Mouse (Mus musculus) MEL (cell line): ENCODE data around the gene Hnrnpa1. TPM values are rescaled to one million over a fixed set of nuclear protein-coding genes. Genes with fewer than 3 reads are reported as not detected.

Experiments used
- DNase-seq: peaks from one replicate; pipeline ENCODE4 v3.0.0; 2011; ENCODE audit warnings: low read depth, low spot score
- H3K27ac ChIP-seq: 2 replicates; pipeline ENCODE4 v1.5.1; 2012; ENCODE audit warnings: low read depth, mild to moderate bottlenecking, control low read depth, low read length, moderate library complexity; ENCODE audit not compliant: control insufficient read depth
- H3K27me3 ChIP-seq, 2 experiments: fragments of 150-350 bp in 1 of 2; sonication (generic) in 1 of 2; 2 replicates each; pipeline ENCODE4 v1.6.1; 2012; ENCODE audit warnings: low read length in 2 of 2, mild to moderate bottlenecking in 2 of 2, improper control_type of control experiment in 1 of 2, moderate library complexity in 1 of 2; ENCODE audit not compliant: insufficient read depth in 2 of 2, control insufficient read depth in 1 of 2
- H3K36me3 ChIP-seq, 2 experiments: 2 replicates each; pipeline ENCODE4 v1.6.1; 2012 to 2014; ENCODE audit warnings: low read length in 2 of 2, improper control_type of control experiment in 1 of 2, inconsistent platforms in 1 of 2, mild to moderate bottlenecking in 1 of 2; ENCODE audit not compliant: insufficient read depth in 2 of 2, control insufficient read depth in 1 of 2
- H3K4me1 ChIP-seq, 2 experiments: fragments of 150-350 bp in 1 of 2; sonication (generic) in 1 of 2; 2 replicates each; pipeline ENCODE4 v1.6.1; 2012; ENCODE audit warnings: low read length in 2 of 2, improper control_type of control experiment in 1 of 2, mild to moderate bottlenecking in 1 of 2; ENCODE audit not compliant: insufficient read depth in 2 of 2, control insufficient read depth in 1 of 2
- H3K4me3 ChIP-seq, 2 experiments: fragments of 150-350 bp in 1 of 2; sonication (generic) in 1 of 2; 2 replicates each; pipeline ENCODE4 v1.5.1; 2012; ENCODE audit warnings: low read depth in 2 of 2, low read length in 2 of 2, mild to moderate bottlenecking in 2 of 2, moderate library complexity in 2 of 2, control low read depth in 1 of 2, improper control_type of control experiment in 1 of 2; ENCODE audit not compliant: control insufficient read depth in 1 of 2, insufficient read depth in 1 of 2
- H3K79me2 ChIP-seq: 2 replicates; pipeline ENCODE4 v1.6.1; 2012; ENCODE audit warnings: mild to moderate bottlenecking, low read length, moderate library complexity; ENCODE audit not compliant: control insufficient read depth, poor library complexity, insufficient read depth
- H3K9ac ChIP-seq: 2 replicates; pipeline ENCODE4 v1.6.1; 2012; ENCODE audit warnings: low read depth, mild to moderate bottlenecking, control low read depth, low read length, moderate library complexity; ENCODE audit not compliant: control insufficient read depth, poor library complexity, severe bottlenecking
- H3K9me3 ChIP-seq: fragments of 150-350 bp; sonication (generic); replicated peaks from 2 replicates; pipeline ENCODE4 v1.6.1; 2012; ENCODE audit warnings: mild to moderate bottlenecking, low read length, improper control_type of control experiment, moderate library complexity; ENCODE audit not compliant: insufficient read depth
- BHLHE40 ChIP-seq: IDR thresholded peaks from 2 replicates; pipeline ENCODE4 v1.6.1; 2012; ENCODE audit warnings: low read depth, mild to moderate bottlenecking, inconsistent platforms, low read length, improper control_type of control experiment, borderline replicate concordance
- CHD1 ChIP-seq: IDR thresholded peaks from 2 replicates; pipeline ENCODE4 v1.6.1; 2012; ENCODE audit warnings: low read depth, mild to moderate bottlenecking, inconsistent platforms, low read length, improper control_type of control experiment
- GATA1 ChIP-seq: IDR thresholded peaks from 2 replicates; pipeline ENCODE4 v1.6.1; 2011; ENCODE audit warnings: low read depth, low read length, improper control_type of control experiment
- KAT2A ChIP-seq: conservative IDR thresholded peaks from 2 replicates; pipeline ENCODE4 v1.6.1; 2012; ENCODE audit warnings: low read depth, low read length, improper control_type of control experiment, inconsistent platforms
- MAFK ChIP-seq: IDR thresholded peaks from 2 replicates; pipeline ENCODE4 v1.6.1; 2011; ENCODE audit warnings: low read depth, mild to moderate bottlenecking, low read length, improper control_type of control experiment, borderline replicate concordance
- MEF2A ChIP-seq: IDR thresholded peaks from 2 replicates; pipeline ENCODE4 v1.6.1; 2014; ENCODE audit warnings: low read depth, mild to moderate bottlenecking, inconsistent platforms, low read length, improper control_type of control experiment; ENCODE audit not compliant: poor library complexity, insufficient replicate concordance, severe bottlenecking; ENCODE audit errors: extremely low read depth
- MXI1 ChIP-seq: IDR thresholded peaks from 2 replicates; pipeline ENCODE4 v1.6.1; 2011; ENCODE audit warnings: mild to moderate bottlenecking, low read depth, low read length, improper control_type of control experiment
- MYB ChIP-seq: IDR thresholded peaks from 2 replicates; pipeline ENCODE4 v1.6.1; 2011; ENCODE audit warnings: mild to moderate bottlenecking, low read depth, low read length, improper control_type of control experiment
- MYC ChIP-seq: IDR thresholded peaks from 2 replicates; pipeline ENCODE4 v1.6.1; 2011; ENCODE audit warnings: low read depth, mild to moderate bottlenecking, low read length, improper control_type of control experiment, moderate library complexity
- NELFE ChIP-seq: IDR thresholded peaks from 2 replicates; pipeline ENCODE4 v1.6.1; 2011; ENCODE audit warnings: low read depth, low read length, improper control_type of control experiment
- POLR2A ChIP-seq, 2 experiments: IDR thresholded peaks; 2 replicates each; pipeline ENCODE4 v1.6.1; 2011 to 2012; ENCODE audit warnings: low read length in 2 of 2, mild to moderate bottlenecking in 2 of 2, control low read depth in 1 of 2, improper control_type of control experiment in 1 of 2, low read depth in 1 of 2, moderate library complexity in 1 of 2; ENCODE audit not compliant: control insufficient read depth in 1 of 2, insufficient read depth in 1 of 2, poor library complexity in 1 of 2
- POLR2AphosphoS2 ChIP-seq: IDR thresholded peaks from 2 replicates; pipeline ENCODE4 v1.6.1; 2011; ENCODE audit warnings: low read length, improper control_type of control experiment
- SIN3A ChIP-seq: IDR thresholded peaks from 2 replicates; pipeline ENCODE4 v1.6.1; 2012; ENCODE audit warnings: low read length, improper control_type of control experiment, inconsistent platforms
- TBP ChIP-seq: IDR thresholded peaks from 2 replicates; pipeline ENCODE4 v1.8.0; 2011; ENCODE audit warnings: low read depth, low read length, improper control_type of control experiment
- TCF12 ChIP-seq: IDR thresholded peaks from 2 replicates; pipeline ENCODE4 v1.6.1; 2014; ENCODE audit warnings: low read depth, mild to moderate bottlenecking, inconsistent platforms, low read length, improper control_type of control experiment, moderate library complexity
- UBTF ChIP-seq: IDR thresholded peaks from 2 replicates; pipeline ENCODE4 v1.6.1; 2012; ENCODE audit warnings: low read depth, mild to moderate bottlenecking, inconsistent platforms, low read length, improper control_type of control experiment, moderate library complexity, borderline replicate concordance; ENCODE audit not compliant: insufficient read depth
- USF1 ChIP-seq: IDR thresholded peaks from 2 replicates; pipeline ENCODE4 v1.6.1; 2014; ENCODE audit warnings: low read depth, mild to moderate bottlenecking, inconsistent platforms, low read length, improper control_type of control experiment, moderate library complexity
- USF2 ChIP-seq, 2 experiments: IDR thresholded peaks; 2 replicates each; pipeline ENCODE4 v1.6.1; 2011 to 2012; ENCODE audit warnings: improper control_type of control experiment in 2 of 2, low read length in 2 of 2, borderline replicate concordance in 1 of 2, inconsistent platforms in 1 of 2, low read depth in 1 of 2, mild to moderate bottlenecking in 1 of 2; ENCODE audit not compliant: insufficient read depth in 1 of 2
- ZC3H11A ChIP-seq: IDR thresholded peaks from 2 replicates; pipeline ENCODE4 v1.6.1; 2012; ENCODE audit warnings: low read depth, mild to moderate bottlenecking, inconsistent platforms, low read length, improper control_type of control experiment
- ZMIZ1 ChIP-seq: IDR thresholded peaks from 2 replicates; pipeline ENCODE4 v1.6.1; 2012; ENCODE audit warnings: low read depth, mild to moderate bottlenecking, inconsistent platforms, low read length, improper control_type of control experiment, moderate library complexity
- ZNF384 ChIP-seq: IDR thresholded peaks from 2 replicates; pipeline ENCODE4 v1.6.1; 2012; ENCODE audit warnings: low read depth, mild to moderate bottlenecking, inconsistent platforms, low read length, improper control_type of control experiment
- polyA plus RNA-seq, 2 experiments: library from polyadenylated mRNA; stranded (reverse) in 1 of 2; unstranded in 1 of 2; fragments of >175 nt in 1 of 2; fragments of >200 nt in 1 of 2; gene quantifications; 2 replicates each; pipeline versions ENCODE4 v1.2.1 to v1.2.4; 2012; ENCODE audit warnings: low replicate concordance in 2 of 2, low read depth in 1 of 2; ENCODE audit not compliant: insufficient read length in 2 of 2, insufficient read depth in 1 of 2, missing spikeins in 1 of 2
- total RNA-seq: library from RNA; depleted of rRNA; stranded (reverse); fragments of 300-350 nt; gene quantifications from 2 replicates; pipeline ENCODE4 v1.2.3, GENCODE M21; 2012

The Hnrnpa1 gene
- total and polyA plus RNA-seq, 3 experiments: 322 to 900 TPM; not detected in 1

DNA sequence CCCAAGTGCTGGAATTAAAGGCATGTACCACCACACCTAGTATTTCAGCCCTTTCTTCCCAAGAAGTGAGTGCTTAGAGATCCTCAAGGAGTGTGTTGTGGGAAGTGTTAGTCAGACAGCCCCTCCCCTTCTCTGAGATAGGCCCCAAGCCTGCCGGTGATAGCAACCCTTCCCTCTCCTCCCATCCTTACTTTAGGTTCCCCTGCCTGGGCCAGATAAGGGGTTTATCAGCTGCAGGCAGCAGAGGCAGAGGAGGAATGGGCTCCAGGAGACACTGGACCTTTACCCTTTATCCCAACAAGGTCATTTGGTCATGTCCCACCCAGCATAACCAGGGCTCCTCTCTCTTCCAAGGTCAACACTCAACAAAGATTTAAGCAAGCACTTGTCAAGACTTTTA is 11.4 kb downstream of the Hnrnpa1 start (continued):
- TF ChIP-seq MYC (0 out of 2 replicates have a peak, but pooled peaks have one; percentile 27), MXI1 (no peak), UBTF (no peak), ZNF384 (no peak), ZC3H11A (no peak), POLR2A (IDR thresholded peaks at IDR 0.05; ENCODE audit: control insufficient read depth in 1 of 2, insufficient read depth in 1 of 2, low read depth in 1 of 2, low read length in 2 of 2, poor library complexity in 1 of 2) (peak in 1 of 2 experiments; percentile 63; a peak in 2 of 4 replicates), KAT2A (no peak), GATA1 (peak; percentile 95), CHD1 (no peak), MYB (0 out of 2 replicates have a peak, but pooled peaks have one; percentile 34), TCF12 (peak; percentile 98)

DNA sequence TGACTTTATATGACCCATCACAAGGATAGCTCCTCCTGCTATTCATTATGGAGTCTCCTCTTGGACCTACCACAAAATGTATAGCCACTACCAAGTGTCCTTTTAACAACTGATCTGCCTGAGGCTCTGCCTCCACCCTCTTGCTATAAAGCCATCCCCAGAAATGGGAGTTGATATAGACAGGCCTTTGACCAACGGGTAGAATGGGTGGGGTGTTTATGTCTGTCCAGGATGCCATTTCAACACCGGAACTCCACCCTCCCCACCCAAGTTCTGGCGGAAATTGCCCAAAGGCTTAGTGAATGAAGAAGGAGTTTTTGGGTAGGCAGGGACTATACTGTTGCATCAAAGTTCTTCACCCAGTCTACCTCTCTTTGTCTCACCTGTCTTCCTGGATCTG is 12.4 kb downstream of the Hnrnpa1 start:
- Histone ChIP-seq H3K27ac (peak overlapping the region; percentile 99), H3K36me3 (peaks cover 0 to 34% of the 10 kb centered on the region in 2 experiments; a peak in 3 of 4 replicates), H3K4me3 (peak overlapping the region; percentile 88 to 91), H3K9ac (peak overlapping the region; percentile 98), H3K27me3 (no peaks in the 10 kb centered on the region), H3K4me1 (peaks cover 4 to 15% of the 10 kb centered on the region in 2 experiments), H3K79me2 (peaks cover 58% of the 10 kb centered on the region), H3K9me3 (no peaks in the 10 kb centered on the region)
- TF ChIP-seq POLR2AphosphoS2: peak; percentile 42; the same call in 1 of the 2 replicates
- TF ChIP-seq TCF12: no peak
- no peak for TF ChIP-seq MEF2A
- no peak for TF ChIP-seq MAFK
- no peak for TF ChIP-seq USF2 (IDR thresholded peaks at IDR 0.05; ENCODE audit: borderline replicate concordance in 1 of 2, insufficient read depth in 1 of 2, low read depth in 1 of 2, low read length in 2 of 2)
- TF ChIP-seq BHLHE40: no peak
- TF ChIP-seq MYB: no peak
- peak; percentile 67 for TF ChIP-seq SIN3A
- no peak for TF ChIP-seq UBTF
- peak; percentile 93 for TF ChIP-seq TBP
- TF ChIP-seq ZC3H11A: no peak
- TF ChIP-seq POLR2A (IDR thresholded peaks at IDR 0.05; ENCODE audit: control insufficient read depth in 1 of 2, insufficient read depth in 1 of 2, low read depth in 1 of 2, low read length in 2 of 2, poor library complexity in 1 of 2): peak in 1 of 2 experiments; percentile 52; a peak in 1 of 4 replicates
- no peak; the same call in 1 of the 2 replicates for TF ChIP-seq ZMIZ1
- peak; percentile 57 for TF ChIP-seq NELFE
- TF ChIP-seq USF1: no peak
- TF ChIP-seq MXI1: no peak
- DNase-seq: peak; percentile 74
